Mouse (Mus musculus): ENCODE measurements around the gene Casp8. TPM values are rescaled to one million over a fixed set of nuclear protein-coding genes. Genes with fewer than 3 reads are reported as not detected.
"Not testable (repeated sequence)": the region's sequence is repeated elsewhere in the genome, so short reads cannot be mapped to it uniquely, and the experiment has no call there.

Casp8 gene
- polyA plus RNA-seq, 1 experiment from 2014 or later: 58.1 TPM

DNA sequence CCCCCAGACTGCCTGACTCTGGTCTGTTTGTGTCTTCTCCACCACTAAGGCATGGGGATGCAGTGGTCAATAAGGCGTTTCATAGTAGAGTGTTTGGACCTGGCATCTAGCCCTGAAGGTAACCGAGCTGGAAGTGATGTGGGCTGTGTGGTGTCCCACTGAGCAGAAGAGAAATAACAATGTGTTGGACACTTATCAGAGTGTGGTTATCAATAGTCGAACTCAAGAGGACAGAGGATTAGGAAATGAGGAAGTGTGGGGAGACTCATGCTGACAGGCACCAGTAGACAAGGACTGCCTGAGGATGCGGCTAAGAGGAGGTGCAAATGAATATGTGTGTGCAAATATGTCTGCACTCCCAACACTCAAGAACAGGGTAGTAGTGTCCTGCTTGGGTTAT lies 81.3 kb downstream of the Casp8 start:
- H3K27me3 ChIP-seq; ATAC-seq (ENCODE audit: borderline replicate concordance, extremely low read depth, low FRiP score, low TSS enrichment): not testable (repeated sequence)
- 76% methylated on average over 4 of the region's 4 CpGs for WGBS

DNA sequence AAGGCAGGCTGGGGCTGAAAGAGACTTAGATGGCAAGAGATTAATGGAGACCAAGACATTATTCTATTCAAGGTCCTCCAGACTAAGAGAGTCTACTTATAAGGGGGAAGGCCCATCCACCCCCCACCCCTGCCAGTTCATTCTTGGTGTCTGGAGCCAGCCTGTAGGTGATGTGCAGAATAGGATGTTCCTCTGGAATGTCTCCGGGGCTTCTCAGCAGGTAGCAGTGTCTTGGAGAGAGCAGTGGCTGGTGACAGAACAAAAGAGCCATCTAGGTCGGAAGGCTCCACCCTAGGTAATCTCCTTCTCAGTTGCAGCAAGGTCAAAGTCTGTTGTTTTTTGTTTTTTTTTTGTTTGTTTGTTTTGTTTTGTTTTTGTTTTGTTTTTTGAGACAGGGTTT lies 84.1 kb downstream of the Casp8 start:
- not testable (repeated sequence) for H3K27me3 ChIP-seq; H3K9ac ChIP-seq; H3K4me2 ChIP-seq; H3K4me1 ChIP-seq; H3K9me3 ChIP-seq; H3K4me3 ChIP-seq; ATAC-seq (ENCODE audit: borderline replicate concordance, extremely low read depth, low FRiP score, low TSS enrichment); H3K27ac ChIP-seq; H3K36me3 ChIP-seq
- 87% methylated on average over 2 of the region's 2 CpGs for WGBS

More for the DNA sequence above, 81.3 kb downstream of the Casp8 start:
- not testable (repeated sequence) for H3K4me2 ChIP-seq, H3K4me3 ChIP-seq, H3K36me3 ChIP-seq, H3K27ac ChIP-seq, H3K4me1 ChIP-seq, H3K9ac ChIP-seq, H3K9me3 ChIP-seq

DNA sequence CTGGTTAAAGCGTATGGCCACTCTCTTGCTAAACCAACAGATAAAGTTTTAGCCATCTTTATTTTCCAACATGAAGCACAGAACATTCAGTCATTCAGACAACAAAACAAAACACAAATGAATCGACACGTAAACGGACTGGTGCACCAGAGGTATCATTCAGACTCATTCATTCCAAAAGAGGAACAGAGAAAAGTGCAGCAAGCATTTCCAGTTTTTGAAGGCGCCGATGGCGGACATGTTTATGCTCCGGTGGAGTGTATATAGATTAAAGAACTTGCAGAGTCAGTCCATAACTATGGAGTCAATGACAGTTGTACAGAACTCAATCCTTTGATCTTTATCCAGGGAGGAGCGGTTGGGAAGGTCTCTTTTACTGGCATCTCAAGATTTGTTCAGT lies 88.1 kb downstream of the Casp8 start:
- not testable (repeated sequence) for H3K9me3 ChIP-seq; H3K4me1 ChIP-seq; H3K27me3 ChIP-seq; H3K27ac ChIP-seq; H3K4me2 ChIP-seq; H3K9ac ChIP-seq; ATAC-seq (ENCODE audit: borderline replicate concordance, extremely low read depth, low FRiP score, low TSS enrichment); H3K36me3 ChIP-seq; H3K4me3 ChIP-seq
- WGBS: 86% methylated on average over 9 of the region's 9 CpGs

DNA sequence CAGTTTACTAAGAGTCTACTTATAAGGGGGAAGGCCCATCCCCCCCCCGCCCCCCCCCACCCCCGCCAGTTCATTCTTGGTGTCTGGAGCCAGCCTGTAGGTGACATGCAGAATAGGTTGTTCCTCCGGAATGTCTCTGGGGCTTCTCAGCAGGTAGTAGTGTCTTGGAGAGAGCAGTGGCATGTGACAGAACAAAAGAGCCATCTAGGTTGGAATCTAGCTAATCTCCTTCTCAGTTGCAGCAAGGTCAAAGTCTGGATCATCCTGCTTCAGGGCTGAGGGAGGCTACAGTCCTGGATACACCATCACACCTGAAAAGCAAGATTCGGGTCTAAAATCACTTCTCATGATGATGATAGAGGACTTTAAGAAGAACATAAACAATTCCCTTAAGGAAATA lies 90.5 kb downstream of the Casp8 start:
- Histone ChIP-seq H3K4me3 (no peak overlapping the region), H3K27ac (no peak overlapping the region), H3K9ac (no peak overlapping the region), H3K27me3 (no peaks in the 10 kb centered on the region), H3K4me1 (no peaks in the 10 kb centered on the region), H3K36me3 (no peaks in the 10 kb centered on the region), H3K9me3 (no peaks in the 10 kb centered on the region), H3K4me2 (no peak overlapping the region)
- no peak for ATAC-seq (ENCODE audit: borderline replicate concordance, extremely low read depth, low FRiP score, low TSS enrichment)
- 71% methylated on average over 4 of the region's 4 CpGs for WGBS

DNA sequence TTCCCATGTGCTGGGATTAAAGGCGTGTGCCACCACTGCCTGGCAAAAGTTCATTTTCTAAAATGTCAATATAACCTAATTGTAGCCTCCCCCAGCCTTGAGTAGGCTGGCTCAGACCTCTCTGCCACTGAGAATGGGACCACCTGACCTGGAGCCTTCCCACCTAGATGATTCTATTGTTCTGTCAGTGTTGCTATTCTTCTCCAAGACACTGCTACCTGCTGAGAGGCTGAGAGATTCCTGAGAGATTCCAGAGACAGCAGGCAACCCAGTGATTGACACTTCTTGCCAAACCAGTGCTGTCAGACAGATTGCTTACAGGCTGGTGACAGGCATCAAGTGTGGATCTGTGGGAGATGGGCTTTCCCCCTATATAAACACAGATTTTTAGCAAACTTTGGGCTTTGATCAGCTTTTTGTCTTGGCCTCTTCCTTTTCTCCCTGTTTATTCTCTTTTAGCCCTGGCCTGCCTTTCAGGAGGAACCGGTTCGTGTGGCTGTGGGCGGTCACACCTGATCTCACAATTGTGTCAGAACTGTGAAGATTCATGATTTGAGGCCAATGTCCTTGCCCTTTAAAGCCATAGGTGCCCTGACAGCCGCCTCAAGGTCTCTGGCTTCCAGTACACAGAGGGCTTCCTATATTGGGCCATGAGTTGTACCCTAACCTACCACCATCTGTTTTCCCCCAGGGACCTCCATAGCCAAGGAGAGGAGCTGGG lies 94.8 kb downstream of the Casp8 start:
- no peak for ATAC-seq (ENCODE audit: borderline replicate concordance, extremely low read depth, low FRiP score, low TSS enrichment)
- WGBS: 47% methylated on average over 5 of the region's 5 CpGs
- Histone ChIP-seq H3K27me3 (no peaks in the 10 kb centered on the region), H3K36me3 (no peaks in the 10 kb centered on the region), H3K9ac (no peak overlapping the region), H3K9me3 (no peaks in the 10 kb centered on the region), H3K27ac (no peak overlapping the region), H3K4me2 (no peak overlapping the region), H3K4me3 (no peak overlapping the region), H3K4me1 (no peaks in the 10 kb centered on the region)

DNA sequence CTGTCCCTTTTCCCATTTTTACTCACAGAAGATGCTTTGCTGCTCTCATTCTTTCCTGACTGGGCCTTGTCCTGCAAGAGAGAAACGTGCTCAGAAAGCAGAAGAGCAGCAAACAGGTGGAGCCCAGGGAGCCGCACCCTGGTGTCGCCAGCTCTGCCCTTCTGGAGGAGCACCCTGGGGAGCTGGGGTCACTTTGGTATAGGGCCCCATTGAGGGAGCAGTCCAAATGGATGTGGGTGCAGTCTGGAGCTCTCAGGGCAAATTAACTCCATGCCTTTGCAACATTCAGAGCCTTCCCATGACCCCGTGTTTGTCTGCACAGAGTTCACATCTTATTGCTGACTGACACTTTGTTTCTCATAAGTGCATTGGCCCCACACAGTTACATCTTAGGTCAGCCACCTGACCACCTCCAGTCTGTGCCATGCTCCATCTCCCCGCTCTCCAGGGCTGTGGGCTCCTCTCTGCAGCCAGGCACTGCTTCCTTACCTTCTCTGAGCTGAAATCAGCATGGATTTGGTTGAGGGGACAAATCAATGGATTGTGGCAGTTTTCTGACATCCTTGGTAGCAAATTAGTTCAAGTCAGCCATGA lies 95.6 kb downstream of the Casp8 start:
- not testable (repeated sequence) for H3K9ac ChIP-seq; H3K27ac ChIP-seq; H3K36me3 ChIP-seq; H3K9me3 ChIP-seq; H3K27me3 ChIP-seq; H3K4me3 ChIP-seq; H3K4me2 ChIP-seq; ATAC-seq (ENCODE audit: borderline replicate concordance, extremely low read depth, low FRiP score, low TSS enrichment); H3K4me1 ChIP-seq
- WGBS: 60% methylated on average over 4 of the region's 5 CpGs

DNA sequence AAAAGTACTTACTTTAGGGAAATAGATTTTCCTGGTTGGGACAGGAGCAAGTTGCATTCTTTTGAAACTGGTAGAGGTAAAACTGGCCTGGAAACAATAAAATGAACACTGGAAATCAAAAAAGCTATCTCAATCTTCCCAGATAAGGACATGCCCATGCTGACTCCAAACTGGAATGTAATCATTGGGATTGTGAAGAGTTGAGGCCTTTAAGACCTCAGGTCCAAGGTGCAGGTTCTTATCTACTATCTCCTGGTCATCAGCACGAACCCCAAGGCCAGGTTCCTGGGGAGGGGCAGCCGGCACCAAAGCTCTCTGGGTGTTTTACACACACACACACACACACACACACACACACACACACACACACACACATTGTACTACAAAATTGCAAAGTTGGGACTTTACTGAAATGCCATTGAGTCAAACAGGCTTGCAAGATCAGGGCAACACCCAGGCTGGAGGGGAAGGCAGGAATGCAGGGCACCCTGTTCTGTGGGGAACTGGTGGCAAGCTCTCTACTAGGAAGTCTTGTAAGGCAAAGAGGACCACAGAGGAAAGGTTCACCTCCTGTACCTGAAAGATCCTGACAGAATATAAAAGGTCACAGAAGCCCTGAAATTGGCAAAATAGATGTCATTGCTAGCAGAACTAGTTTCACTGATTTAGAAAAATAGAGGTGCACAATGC lies 96.5 kb downstream of the Casp8 start:
- not testable (repeated sequence) for H3K4me1 ChIP-seq; H3K4me3 ChIP-seq; H3K4me2 ChIP-seq; H3K9me3 ChIP-seq; H3K36me3 ChIP-seq; H3K9ac ChIP-seq; H3K27ac ChIP-seq; ATAC-seq (ENCODE audit: borderline replicate concordance, extremely low read depth, low FRiP score, low TSS enrichment); H3K27me3 ChIP-seq
- 51% methylated on average over 2 of the region's 2 CpGs for WGBS

DNA sequence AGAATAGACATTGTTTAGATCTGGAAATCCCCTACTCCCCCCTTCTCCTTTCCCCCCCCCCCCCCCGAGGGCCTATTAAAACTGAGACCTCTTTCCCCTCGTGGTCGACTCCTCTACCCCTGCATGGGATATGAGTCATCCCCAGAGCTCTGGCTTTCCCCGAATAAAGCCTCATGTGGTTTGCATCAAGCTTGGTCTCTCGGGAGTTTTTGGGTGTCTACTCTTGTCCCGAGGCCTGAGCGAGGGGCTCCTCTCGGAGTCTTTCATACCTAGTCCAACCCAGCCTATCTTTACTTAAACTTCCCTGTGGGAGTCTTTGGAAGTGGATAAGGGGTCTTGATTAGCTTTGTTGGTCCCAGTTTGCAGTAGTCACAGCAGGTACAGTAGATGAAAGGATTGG lies 97.2 kb downstream of the Casp8 start:
- H3K9me3 ChIP-seq; H3K4me1 ChIP-seq; H3K4me3 ChIP-seq; ATAC-seq (ENCODE audit: borderline replicate concordance, extremely low read depth, low FRiP score, low TSS enrichment); H3K27me3 ChIP-seq; H3K27ac ChIP-seq; H3K9ac ChIP-seq; H3K36me3 ChIP-seq; H3K4me2 ChIP-seq: not testable (repeated sequence)
- 91% methylated on average over 7 of the region's 8 CpGs for WGBS

Other genes with a start within 250 kb of the Casp8 start
- gene Fam126b, start 209.1 kb upstream of the Casp8 start, polyA plus RNA-seq (2015; fragmentation: Nextera tagmentation; extraction: Ambion mirVana): 6.8 and 8.0 TPM in 2 replicates
- gene Ndufb3, start 209.0 kb upstream of the Casp8 start, polyA plus RNA-seq (2015; fragmentation: Nextera tagmentation; extraction: Ambion mirVana): 157 and 166 TPM in 2 replicates
- 0.10 TPM in 1 of 2 replicates, not detected in the other for gene Als2cr12, start 99.4 kb upstream of the Casp8 start, polyA plus RNA-seq (2015; fragmentation: Nextera tagmentation; extraction: Ambion mirVana)
- gene Cflar, start 83.9 kb upstream of the Casp8 start, polyA plus RNA-seq (2015; fragmentation: Nextera tagmentation; extraction: Ambion mirVana): 41.0 and 44.2 TPM in 2 replicates
- gene Trak2, start 178.1 kb downstream of the Casp8 start, polyA plus RNA-seq (2015; fragmentation: Nextera tagmentation; extraction: Ambion mirVana): 14.0 and 14.6 TPM in 2 replicates
- 22.3 and 27.9 TPM in 2 replicates for gene Stradb, start 178.1 kb downstream of the Casp8 start, polyA plus RNA-seq (2015; fragmentation: Nextera tagmentation; extraction: Ambion mirVana)

All from lung, embryonic 15.5 days (tissue).